Mouse (Mus musculus): Measurements from ENCODE around the gene Hist2h3c1. TPM values are rescaled to one million over a fixed set of nuclear protein-coding genes. Genes with fewer than 3 reads are reported as not detected.

Gene Hist2h3c1
- total RNA-seq, 1 experiment, result not detected

- Histone ChIP-seq H3K36me3 (ENCODE audit: control insufficient read depth, insufficient read depth, low read length, poor library complexity, severe bottlenecking) (no peaks in the 10 kb centered on the region), H3K9me3 (ENCODE audit: control insufficient read depth, insufficient read depth, low read depth, low read length) (no peaks in the 10 kb centered on the region), H3K4me3 (ENCODE audit: insufficient read depth in 1 of 2, low read depth in 1 of 2, low read length in 2 of 2, poor library complexity in 1 of 2, severe bottlenecking in 1 of 2) (no peak overlapping the region), H3K4me1 (ENCODE audit: control insufficient read depth in 2 of 2, insufficient read depth in 2 of 2, low read length in 2 of 2, poor library complexity in 1 of 2) (peaks cover 0 to 9% of the 10 kb centered on the region in 2 experiments; a peak in 2 of 4 replicates), H3K9ac (ENCODE audit: insufficient read depth, low read depth, low read length, poor library complexity, severe bottlenecking) (no peak overlapping the region), H3K27ac (ENCODE audit: insufficient read depth, low read depth, low read length, poor library complexity, severe bottlenecking) (peak overlapping the region; percentile 47; the same call in 1 of the 2 replicates)
- in situ Hi-C loops (cut with MboI; ENCODE audit: low sequenced_read_pairs in 2 of 2, unreplicated experiment in 2 of 2), result no loop called here
- DNase-seq (ENCODE audit: low read depth, low spot score), result no peak
- no peak for TF ChIP-seq ZNF384 (IDR thresholded peaks at IDR 0.05; ENCODE audit: low read depth, low read length)
- TF ChIP-seq ZC3H11A (IDR thresholded peaks at IDR 0.05; ENCODE audit: borderline replicate concordance, low read depth, low read length), result no peak
- TF ChIP-seq HCFC1 (IDR thresholded peaks at IDR 0.05; ENCODE audit: borderline replicate concordance, insufficient read depth, low read length), result no peak
- TF ChIP-seq CHD2 (IDR thresholded peaks at IDR 0.05; ENCODE audit: low read depth, low read length), result no peak
- TF ChIP-seq MAFK (IDR thresholded peaks at IDR 0.05; ENCODE audit: insufficient read depth, low read depth, low read length), result no peak; the same call in 1 of the 2 replicates
These were observed 19.5 kb upstream of the Hist2h3c1 start for GRCm38 (mm10) chr3:96226695-96227648.

- Histone ChIP-seq H3K36me3 (ENCODE audit: control insufficient read depth, insufficient read depth, low read length, poor library complexity, severe bottlenecking) (no peaks in the 10 kb centered on the region), H3K4me1 (ENCODE audit: control insufficient read depth in 2 of 2, insufficient read depth in 2 of 2, low read length in 2 of 2, poor library complexity in 1 of 2) (peaks cover 0 to 9% of the 10 kb centered on the region in 2 experiments; a peak in 1 of 4 replicates), H3K9ac (ENCODE audit: insufficient read depth, low read depth, low read length, poor library complexity, severe bottlenecking) (no peak overlapping the region), H3K27ac (ENCODE audit: insufficient read depth, low read depth, low read length, poor library complexity, severe bottlenecking) (no peak overlapping the region), H3K4me3 (ENCODE audit: insufficient read depth in 1 of 2, low read depth in 1 of 2, low read length in 2 of 2, poor library complexity in 1 of 2, severe bottlenecking in 1 of 2) (no peak overlapping the region), H3K9me3 (ENCODE audit: control insufficient read depth, insufficient read depth, low read depth, low read length) (no peaks in the 10 kb centered on the region)
- DNase-seq (ENCODE audit: low read depth, low spot score), result no peak
- in situ Hi-C loops (cut with MboI; ENCODE audit: low sequenced_read_pairs in 2 of 2, unreplicated experiment in 2 of 2), result no loop called here
- TF ChIP-seq HCFC1 (IDR thresholded peaks at IDR 0.05; ENCODE audit: borderline replicate concordance, insufficient read depth, low read length) (no peak), CHD2 (IDR thresholded peaks at IDR 0.05; ENCODE audit: low read depth, low read length) (no peak), MAFK (IDR thresholded peaks at IDR 0.05; ENCODE audit: insufficient read depth, low read depth, low read length) (no peak), ZNF384 (IDR thresholded peaks at IDR 0.05; ENCODE audit: low read depth, low read length) (no peak), ZC3H11A (IDR thresholded peaks at IDR 0.05; ENCODE audit: borderline replicate concordance, low read depth, low read length) (no peak)
These were observed 17.7 kb upstream of the Hist2h3c1 start for GRCm38 (mm10) chr3:96228828-96229227.

- no peak overlapping the region for H3K27ac ChIP-seq (ENCODE audit: insufficient read depth, low read depth, low read length, poor library complexity, severe bottlenecking)
- no peaks in the 10 kb centered on the region for H3K9me3 ChIP-seq (ENCODE audit: control insufficient read depth, insufficient read depth, low read depth, low read length)
- TF ChIP-seq HCFC1 (IDR thresholded peaks at IDR 0.05; ENCODE audit: borderline replicate concordance, insufficient read depth, low read length) (no peak), MAFK (IDR thresholded peaks at IDR 0.05; ENCODE audit: insufficient read depth, low read depth, low read length) (no peak), ZNF384 (IDR thresholded peaks at IDR 0.05; ENCODE audit: low read depth, low read length) (no peak), CHD2 (IDR thresholded peaks at IDR 0.05; ENCODE audit: low read depth, low read length) (no peak), ZC3H11A (IDR thresholded peaks at IDR 0.05; ENCODE audit: borderline replicate concordance, low read depth, low read length) (no peak)
- in situ Hi-C loops (cut with MboI; ENCODE audit: low sequenced_read_pairs in 2 of 2, unreplicated experiment in 2 of 2), result no loop called here
- no peak for DNase-seq (ENCODE audit: low read depth, low spot score)
- no peaks in the 10 kb centered on the region for H3K36me3 ChIP-seq (ENCODE audit: control insufficient read depth, insufficient read depth, low read length, poor library complexity, severe bottlenecking)
- peaks cover 0 to 6% of the 10 kb centered on the region in 2 experiments; a peak in 1 of 4 replicates for H3K4me1 ChIP-seq (ENCODE audit: control insufficient read depth in 2 of 2, insufficient read depth in 2 of 2, low read length in 2 of 2, poor library complexity in 1 of 2)
- no peak overlapping the region for H3K9ac ChIP-seq (ENCODE audit: insufficient read depth, low read depth, low read length, poor library complexity, severe bottlenecking)
- no peak overlapping the region for H3K4me3 ChIP-seq (ENCODE audit: insufficient read depth in 1 of 2, low read depth in 1 of 2, low read length in 2 of 2, poor library complexity in 1 of 2, severe bottlenecking in 1 of 2)
These were observed 16.1 kb upstream of the Hist2h3c1 start for GRCm38 (mm10) chr3:96230404-96230803.

GRCm38 (mm10) chr3:96230910-96231757, 15.4 kb upstream of the Hist2h3c1 start:
- TF ChIP-seq MAFK (IDR thresholded peaks at IDR 0.05; ENCODE audit: insufficient read depth, low read depth, low read length) (no peak), CHD2 (IDR thresholded peaks at IDR 0.05; ENCODE audit: low read depth, low read length) (no peak), ZC3H11A (IDR thresholded peaks at IDR 0.05; ENCODE audit: borderline replicate concordance, low read depth, low read length) (no peak), HCFC1 (IDR thresholded peaks at IDR 0.05; ENCODE audit: borderline replicate concordance, insufficient read depth, low read length) (no peak), ZNF384 (IDR thresholded peaks at IDR 0.05; ENCODE audit: low read depth, low read length) (no peak)
- Histone ChIP-seq H3K4me3 (ENCODE audit: insufficient read depth in 1 of 2, low read depth in 1 of 2, low read length in 2 of 2, poor library complexity in 1 of 2, severe bottlenecking in 1 of 2) (no peak overlapping the region), H3K36me3 (ENCODE audit: control insufficient read depth, insufficient read depth, low read length, poor library complexity, severe bottlenecking) (no peaks in the 10 kb centered on the region), H3K4me1 (ENCODE audit: control insufficient read depth in 2 of 2, insufficient read depth in 2 of 2, low read length in 2 of 2, poor library complexity in 1 of 2) (peaks cover 0 to 5% of the 10 kb centered on the region in 2 experiments; a peak in 2 of 4 replicates), H3K9me3 (ENCODE audit: control insufficient read depth, insufficient read depth, low read depth, low read length) (no peaks in the 10 kb centered on the region), H3K9ac (ENCODE audit: insufficient read depth, low read depth, low read length, poor library complexity, severe bottlenecking) (no peak overlapping the region), H3K27ac (ENCODE audit: insufficient read depth, low read depth, low read length, poor library complexity, severe bottlenecking) (no peak overlapping the region)
- in situ Hi-C loops (cut with MboI; ENCODE audit: low sequenced_read_pairs in 2 of 2, unreplicated experiment in 2 of 2), result no loop called here
- no peak for DNase-seq (ENCODE audit: low read depth, low spot score)
